Mouse (Mus musculus): Measurements from ENCODE around the gene Etl4.

Gene Etl4

GRCm38 (mm10) chr2:20710589-20710988, 801.0 kb downstream of the Etl4 start:
- DNase-seq (ENCODE audit: low spot score), result no peak

GRCm38 (mm10) chr2:20711024-20711423, 801.4 kb downstream of the Etl4 start:
- DNase-seq (ENCODE audit: low spot score), result no peak

- no peak for DNase-seq (ENCODE audit: low spot score)
Measured at GRCm38 (mm10) chr2:20719105-20719504, 809.5 kb downstream of the Etl4 start.

GRCm38 (mm10) chr2:20721098-20721497, 811.5 kb downstream of the Etl4 start:
- no peak for DNase-seq (ENCODE audit: low spot score)

- DNase-seq (ENCODE audit: low spot score), result no peak
Measured at GRCm38 (mm10) chr2:20722165-20722991, 812.8 kb downstream of the Etl4 start.

GRCm38 (mm10) chr2:20723990-20724745, 814.6 kb downstream of the Etl4 start:
- no peak for DNase-seq (ENCODE audit: low spot score)

GRCm38 (mm10) chr2:20726974-20727373, 817.4 kb downstream of the Etl4 start:
- no peak for DNase-seq (ENCODE audit: low spot score)

GRCm38 (mm10) chr2:20727752-20728438, 818.3 kb downstream of the Etl4 start:
- no peak for DNase-seq (ENCODE audit: low spot score)

GRCm38 (mm10) chr2:20735444-20735843, 825.9 kb downstream of the Etl4 start:
- no peak for DNase-seq (ENCODE audit: low spot score)

- DNase-seq (ENCODE audit: low spot score), result no peak
Measured at GRCm38 (mm10) chr2:20736324-20737015, 826.9 kb downstream of the Etl4 start.

- DNase-seq (ENCODE audit: low spot score), result no peak
Measured at GRCm38 (mm10) chr2:20737112-20737808, 827.7 kb downstream of the Etl4 start.

GRCm38 (mm10) chr2:20737837-20738236, 828.3 kb downstream of the Etl4 start:
- DNase-seq (ENCODE audit: low spot score), result no peak

GRCm38 (mm10) chr2:20747723-20748122, 838.1 kb downstream of the Etl4 start:
- DNase-seq (ENCODE audit: low spot score), result no peak

GRCm38 (mm10) chr2:20748481-20748880, 838.9 kb downstream of the Etl4 start:
- DNase-seq (ENCODE audit: low spot score), result no peak

- DNase-seq (ENCODE audit: low spot score), result no peak
Measured at GRCm38 (mm10) chr2:20749687-20750086, 840.1 kb downstream of the Etl4 start.

- DNase-seq (ENCODE audit: low spot score), result no peak
Measured at GRCm38 (mm10) chr2:20753282-20754110, 843.9 kb downstream of the Etl4 start.

GRCm38 (mm10) chr2:20756964-20757363, 847.4 kb downstream of the Etl4 start:
- no peak for DNase-seq (ENCODE audit: low spot score)

- DNase-seq (ENCODE audit: low spot score), result no peak
Measured at GRCm38 (mm10) chr2:20759045-20759662, 849.6 kb downstream of the Etl4 start.

GRCm38 (mm10) chr2:20761320-20761719, 851.7 kb downstream of the Etl4 start:
- no peak for DNase-seq (ENCODE audit: low spot score)

GRCm38 (mm10) chr2:20761751-20762150, 852.2 kb downstream of the Etl4 start:
- DNase-seq (ENCODE audit: low spot score), result no peak
